ENCODE assay signal across 8 mouse cellular contexts in genomic region chr15:77840450-77841360, GRCm38 (mm10). TPM values are rescaled to one million over a fixed set of nuclear protein-coding genes. Genes with fewer than 3 reads are reported as not detected.
DNase-seq lines count a peak whose midpoint lies in the region; ATAC-seq and TF ChIP-seq lines count a peak whose summit lies in the region.

No protein-coding gene starts in this region.

- peaks cover 0 to 7% of the 10 kb centered on the region in 2 experiments for H3K36me3 ChIP-seq in CH12.LX (replicated peaks in 1 of 2; ENCODE audit: control insufficient read depth in 1 of 2, insufficient read depth in 1 of 2, low read length in 1 of 2)
- H3K36me3 ChIP-seq in forebrain, embryonic 12.5 days (replicated peaks): no peaks in the 10 kb centered on the region
- no peaks in the 10 kb centered on the region; the same call in 1 of the 2 replicates for H3K36me3 ChIP-seq in liver, embryonic 11.5 days (ENCODE audit: control insufficient read depth, insufficient read depth, low read length)
- no peaks in the 10 kb centered on the region for H3K36me3 ChIP-seq in stomach, embryonic 16.5 days (ENCODE audit: control insufficient read depth, insufficient read depth, low read length)

- peak overlapping the region; percentile 98 for H3K9ac ChIP-seq in CH12.LX (ENCODE audit: insufficient read depth, low read depth)
- peak overlapping the region; percentile 68 for H3K9ac ChIP-seq in forebrain, embryonic 12.5 days
- peak overlapping the region; percentile 87 for H3K9ac ChIP-seq in liver, embryonic 11.5 days (ENCODE audit: low read depth, low read length)
- H3K9ac ChIP-seq in stomach, embryonic 16.5 days (ENCODE audit: low read length): peak overlapping the region; percentile 97

- peak; percentile 42 for DNase-seq in embryo, embryonic 10.5 days (ENCODE audit: low spot score)
- no peak for DNase-seq in embryo, embryonic 11 days
- no peak for DNase-seq in CH12.LX (ENCODE audit: extremely low read depth)
- no peak for DNase-seq in liver, embryonic 11.5 days (ENCODE audit: low spot score)
- no peak for DNase-seq in frontal cortex, adult 2 months (ENCODE audit: extremely low spot score in 1 of 2, low spot score in 1 of 2)
- DNase-seq in gastrocnemius, postnatal 36 days: no peak

- peak overlapping the region; percentile 82 for H3K27ac ChIP-seq in CH12.LX (ENCODE audit: insufficient read depth, low read depth)
- H3K27ac ChIP-seq in forebrain, embryonic 12.5 days: 0 out of 2 replicates have a peak overlapping the region, but pooled peaks have one; percentile 4
- H3K27ac ChIP-seq in liver, embryonic 11.5 days (ENCODE audit: low read depth, low read length): peak overlapping the region; percentile 94
- H3K27ac ChIP-seq in stomach, embryonic 16.5 days (ENCODE audit: low read length): peak overlapping the region; percentile 98

- H3K27me3 ChIP-seq in CH12.LX (replicated peaks): no peaks in the 10 kb centered on the region
- no peaks in the 10 kb centered on the region for H3K27me3 ChIP-seq in forebrain, embryonic 12.5 days
- H3K27me3 ChIP-seq in liver, embryonic 11.5 days (replicated peaks; ENCODE audit: control insufficient read depth, insufficient read depth, low read length): no peaks in the 10 kb centered on the region
- no peaks in the 10 kb centered on the region for H3K27me3 ChIP-seq in stomach, embryonic 16.5 days (ENCODE audit: control insufficient read depth, insufficient read depth, low read length)

- no peak; the same call in 1 of the 2 replicates for TF ChIP-seq EP300 in CH12.LX (IDR thresholded peaks at IDR 0.05; ENCODE audit: low read length)

- peaks cover 17 to 54% of the 10 kb centered on the region in 2 experiments for H3K4me1 ChIP-seq in CH12.LX (ENCODE audit: control insufficient read depth in 1 of 2, insufficient read depth in 2 of 2)
- H3K4me1 ChIP-seq in forebrain, embryonic 12.5 days: peaks cover 49% of the 10 kb centered on the region
- H3K4me1 ChIP-seq in liver, embryonic 11.5 days (replicated peaks; ENCODE audit: control insufficient read depth, insufficient read depth, low read length): peaks cover 61% of the 10 kb centered on the region
- peaks cover 42% of the 10 kb centered on the region for H3K4me1 ChIP-seq in stomach, embryonic 16.5 days (ENCODE audit: control insufficient read depth, insufficient read depth, low read length)

- no peak for TF ChIP-seq RAD21 in CH12.LX (IDR thresholded peaks at IDR 0.05; ENCODE audit: low read depth, low read length)

- dilution Hi-C loops in CH12.LX (cut with MboI; ENCODE audit: extremely low pct_ligation_motif_present, extremely low pct_unique_long_range_greater_than_20kb, low sequenced_read_pairs): no loop called here

- no peak for TF ChIP-seq POLR2A in CH12.LX (IDR thresholded peaks at IDR 0.05; ENCODE audit: low read depth, low read length)

- peaks cover 61% of the 10 kb centered on the region for H3K79me2 ChIP-seq in CH12.LX (replicated peaks; ENCODE audit: control insufficient read depth, extremely low read depth, insufficient read depth, poor library complexity, severe bottlenecking)

- in situ Hi-C loops in CH12.LX (cut with MboI; ENCODE audit: low pct_ligation_motif_present, low pct_unique_long_range_greater_than_20kb, low sequenced_read_pairs): loop anchor here (5.0 kb wide), 1 partner anchor 53 kb away; no protein-coding TSS in a partner anchor

- peak overlapping the region; percentile 93 for H3K4me2 ChIP-seq in CH12.LX (ENCODE audit: insufficient read depth, low read depth, poor library complexity, severe bottlenecking)
- peak overlapping the region; percentile 94 for H3K4me2 ChIP-seq in forebrain, embryonic 12.5 days
- H3K4me2 ChIP-seq in liver, embryonic 11.5 days: peak overlapping the region; percentile 99
- H3K4me2 ChIP-seq in stomach, embryonic 16.5 days (ENCODE audit: low read depth, low read length): peak overlapping the region; percentile 80

- H3K9me3 ChIP-seq in CH12.LX (replicated peaks; ENCODE audit: low read length): no peaks in the 10 kb centered on the region
- no peaks in the 10 kb centered on the region for H3K9me3 ChIP-seq in forebrain, embryonic 12.5 days
- no peaks in the 10 kb centered on the region for H3K9me3 ChIP-seq in liver, embryonic 11.5 days (ENCODE audit: control insufficient read depth, low read length)
- no peaks in the 10 kb centered on the region for H3K9me3 ChIP-seq in stomach, embryonic 16.5 days (replicated peaks; ENCODE audit: control insufficient read depth, low read length)

- no peak for ATAC-seq in forebrain, embryonic 12.5 days (ENCODE audit: low FRiP score)
- no peak for ATAC-seq in liver, embryonic 11.5 days (replicated peaks; ENCODE audit: low FRiP score)
- no peak for ATAC-seq in stomach, embryonic 16.5 days (ENCODE audit: insufficient read depth, low FRiP score)

- intact Hi-C loops in gastrocnemius, postnatal 36 days (cut with DNase I): loop anchor here (5.0 kb wide), 1 partner anchor 77 kb away; no protein-coding TSS in a partner anchor

- 3% methylated on average over 36 of the region's 36 CpGs for WGBS in forebrain, embryonic 12.5 days
- 3% methylated on average over 36 of the region's 36 CpGs for WGBS in liver, embryonic 11.5 days
- 3% methylated on average over 36 of the region's 36 CpGs for WGBS in stomach, embryonic 16.5 days

- TF ChIP-seq CTCF in CH12.LX (conservative IDR thresholded peaks at IDR 0.05 in 1 of 2, IDR thresholded peaks at IDR 0.05 in 1 of 2; ENCODE audit: low read depth in 2 of 2, low read length in 2 of 2): no peak

- H3K4me3 ChIP-seq in CH12.LX (replicated peaks in 1 of 3; ENCODE audit: low read depth in 2 of 3, low read length in 2 of 3, poor library complexity in 1 of 3): peak overlapping the region; percentile 95 to 98 (median 98)
- peak overlapping the region; percentile 85 for H3K4me3 ChIP-seq in forebrain, embryonic 12.5 days (replicated peaks)
- H3K4me3 ChIP-seq in liver, embryonic 11.5 days (ENCODE audit: low read depth, low read length): peak overlapping the region; percentile 76
- peak overlapping the region; percentile 98 for H3K4me3 ChIP-seq in stomach, embryonic 16.5 days (replicated peaks; ENCODE audit: low read length)

TF ChIP-seq in CH12.LX, 34 proteins besides CTCF, POLR2A, EP300 and RAD21:
- TF ChIP-seq ZMIZ1 (IDR thresholded peaks at IDR 0.05; ENCODE audit: low read depth, low read length) (0 out of 2 replicates have a peak, but pooled peaks have one; percentile 25), KAT2A (IDR thresholded peaks at IDR 0.05; ENCODE audit: insufficient replicate concordance, low read length) (no peak), TCF12 (IDR thresholded peaks at IDR 0.05; ENCODE audit: low read depth, low read length) (no peak), ETS1 (conservative IDR thresholded peaks at IDR 0.05; ENCODE audit: low read depth, low read length) (no peak), ZKSCAN1 (IDR thresholded peaks at IDR 0.05; ENCODE audit: borderline replicate concordance, low read depth, low read length) (no peak), NELFE (IDR thresholded peaks at IDR 0.05; ENCODE audit: low read depth, low read length) (0 out of 2 replicates have a peak, but pooled peaks have one; percentile 23), CHD2 (IDR thresholded peaks at IDR 0.05; ENCODE audit: low read length) (no peak; the same call in 1 of the 2 replicates), ZC3H11A (IDR thresholded peaks at IDR 0.05; ENCODE audit: low read depth, low read length) (no peak), POLR2AphosphoS2 (IDR thresholded peaks at IDR 0.05; ENCODE audit: low read depth, low read length) (no peak), NRF1 (IDR thresholded peaks at IDR 0.05; ENCODE audit: low read depth, low read length) (no peak), IRF4 (IDR thresholded peaks at IDR 0.05; ENCODE audit: low read depth, low read length) (no peak), PAX5 (IDR thresholded peaks at IDR 0.05; ENCODE audit: low read length) (no peak), UBTF (IDR thresholded peaks at IDR 0.05; ENCODE audit: low read depth, low read length) (peak; percentile 66)

RNA-seq across cellular contexts. Expression of gene Myh9, which starts 1.3 kb away (rescaled TPM):
- 128 and 146 TPM in 2 replicates for total RNA-seq in CH12.LX (2012; rRNA removed)
- 43.8 and 46.4 TPM in 2 replicates for total RNA-seq in CH12.LX (2014; rRNA removed)
- 165 and 178 TPM in 2 replicates for polyA plus RNA-seq in CH12.LX (2012; ENCODE audit: insufficient read length, low read depth)
- 24.6 and 27.6 TPM in 2 replicates for polyA plus RNA-seq in forebrain, embryonic 12.5 days (2016; fragmentation: Nextera tagmentation; extraction: Ambion mirVana)
- 49.8 and 53.0 TPM in 2 replicates for polyA plus RNA-seq in liver, embryonic 11.5 days (2014; fragmentation: Nextera tagmentation; extraction: Ambion mirVana)
- polyA plus RNA-seq in stomach, embryonic 16.5 days (2015; fragmentation: Nextera tagmentation; extraction: Ambion mirVana): 54.5 and 63.5 TPM in 2 replicates
- 34.4 and 38.7 TPM in 2 replicates for polyA plus RNA-seq in frontal cortex, adult 2 months (2012; rRNA removed)
- total RNA-seq in gastrocnemius, postnatal 36 days (2021): 10 to 100 TPM; 48.4 to 49.1 TPM

Comparison
In these comparisons a context has a peak if more than half of its experiments do, and no peak if none do; other contexts are left out.
1. H3K27ac ChIP-seq: peak in every context shown above with its lines; median percentile 98 in stomach, embryonic 16.5 days; 94 in liver, embryonic 11.5 days; 82 in CH12.LX; 4 in forebrain, embryonic 12.5 days.